ENCODE assay signal across 9 mouse cellular contexts in the genomic region with DNA sequence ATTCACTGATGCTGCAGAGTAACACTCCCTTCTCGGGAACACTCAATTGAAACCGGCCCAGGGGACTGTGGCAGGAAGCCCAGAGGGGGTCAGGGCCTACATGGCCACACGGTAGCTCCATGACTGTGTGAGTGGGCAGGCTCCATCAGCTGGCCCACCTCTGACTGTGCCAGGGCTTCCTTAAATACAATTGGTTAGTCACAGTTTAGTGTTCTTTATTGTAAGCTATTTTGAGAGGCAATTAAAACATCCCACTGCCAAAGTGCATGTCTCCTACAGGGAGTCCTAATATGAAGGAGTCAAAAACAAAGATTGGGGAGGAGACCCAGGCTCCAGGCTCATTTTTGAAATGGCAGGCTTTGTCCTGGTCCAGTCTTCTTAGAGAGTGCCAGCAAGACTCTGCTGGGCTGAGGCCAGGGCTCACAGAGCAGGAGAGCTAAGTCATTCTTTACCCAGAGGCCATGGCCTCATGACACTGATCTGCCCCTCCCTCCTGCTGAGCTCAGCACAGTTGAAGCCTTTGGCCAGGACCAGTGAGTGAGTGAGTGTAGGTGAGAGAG.
DNase-seq lines count a peak whose midpoint lies in the region; ATAC-seq lines count a peak whose summit lies in the region.
"Had no signal": no experiment of that assay in that cellular context is flagged by ENCODE, and none has a peak within 500 bp of the region (broad histone marks: within the 10 kb centered on the region; RNA-seq: fewer than 3 reads in every experiment).

No protein-coding gene starts in this region.

- H3K27ac ChIP-seq in midbrain, embryonic 13.5 days = no peak overlapping the region
- H3K27ac ChIP-seq: heart, embryonic 13.5 days had no signal

- peaks cover 27% of the 10 kb centered on the region for H3K4me1 ChIP-seq in midbrain, embryonic 13.5 days (replicated peaks)

- no peak overlapping the region for H3K9ac ChIP-seq in midbrain, embryonic 13.5 days (replicated peaks)
- H3K9ac ChIP-seq: heart, embryonic 13.5 days had no signal

- DNase-seq in urinary bladder, postnatal 14 days (ENCODE audit: low spot score) = peak; percentile 23
- DNase-seq in urinary bladder, postnatal 10 days (ENCODE audit: low spot score) = no peak
- DNase-seq in fat pad, adult 2 months (ENCODE audit: extremely low read depth, low read depth, low spot score) = peak; percentile 8
- DNase-seq in left cerebral cortex, adult 18-20 months (ENCODE audit: low spot score in 2 of 2) = peak; percentile 17 to 31
- DNase-seq in yolk sac, embryonic 10.5 days (ENCODE audit: low spot score) = peak; percentile 63
- DNase-seq in T-cell, adult 2 months (ENCODE audit: low spot score) = no peak

- no peaks in the 10 kb centered on the region for H3K27me3 ChIP-seq in midbrain, embryonic 13.5 days
- H3K27me3 ChIP-seq: heart, embryonic 13.5 days had no signal

- ATAC-seq in hematopoietic stem cell, adult 5-6 weeks (replicated peaks in 1 of 2; ENCODE audit: insufficient read depth in 1 of 2, low FRiP score in 2 of 2, low TSS enrichment in 1 of 2, low read depth in 1 of 2, poor library complexity in 2 of 2, severe bottlenecking in 2 of 2) = peak; percentile 43 to 58; a peak in 2 of 4 replicates
- peak; percentile 68; the same call in 1 of the 2 replicates for ATAC-seq in midbrain, embryonic 13.5 days

- H3K4me3 ChIP-seq in midbrain, embryonic 13.5 days (replicated peaks) = no peak overlapping the region
- H3K4me3 ChIP-seq: heart, embryonic 13.5 days had no signal

- H3K36me3 ChIP-seq in midbrain, embryonic 13.5 days = no peaks in the 10 kb centered on the region
- H3K36me3 ChIP-seq: heart, embryonic 13.5 days had no signal

- no peak overlapping the region for H3K4me2 ChIP-seq in midbrain, embryonic 13.5 days (replicated peaks)
- H3K4me2 ChIP-seq: heart, embryonic 13.5 days had no signal

- H3K9me3 ChIP-seq in midbrain, embryonic 13.5 days = no peaks in the 10 kb centered on the region
- H3K9me3 ChIP-seq: heart, embryonic 13.5 days had no signal

- WGBS in midbrain, embryonic 13.5 days = 29% methylated on average over 3 of the region's 3 CpGs

Comparison
In these comparisons a context has a peak if more than half of its experiments do, and no peak if none do; other contexts are left out.
1. DNase-seq: peak in urinary bladder, postnatal 14 days (single experiment), fat pad, adult 2 months (single experiment), left cerebral cortex, adult 18-20 months (2 of 2) and yolk sac, embryonic 10.5 days (single experiment); none in urinary bladder, postnatal 10 days (single experiment) and T-cell, adult 2 months (single experiment).